Mouse (Mus musculus): ENCODE measurements around the gene N4bp2l2.

Gene N4bp2l2

GRCm38 (mm10) chr5:150595366-150596016 is 70.5 kb downstream of the N4bp2l2 start:
- DNase-seq = no peak

GRCm38 (mm10) chr5:150594649-150595339 is 71.2 kb downstream of the N4bp2l2 start:
- no peak for DNase-seq

GRCm38 (mm10) chr5:150593756-150594648 is 72.0 kb downstream of the N4bp2l2 start:
- DNase-seq = peak; percentile 61

- peak; percentile 48 for DNase-seq
Measured at GRCm38 (mm10) chr5:150592904-150593755, 72.9 kb downstream of the N4bp2l2 start.

GRCm38 (mm10) chr5:150592186-150592903 is 73.6 kb downstream of the N4bp2l2 start:
- no peak for DNase-seq

- no peak for DNase-seq
Measured at GRCm38 (mm10) chr5:150589945-150590344, 76.0 kb downstream of the N4bp2l2 start.

- DNase-seq = no peak
Measured at GRCm38 (mm10) chr5:150584337-150584729, 81.7 kb downstream of the N4bp2l2 start.

GRCm38 (mm10) chr5:150583622-150584336 is 82.2 kb downstream of the N4bp2l2 start:
- no peak for DNase-seq

GRCm38 (mm10) chr5:150583181-150583580 is 82.8 kb downstream of the N4bp2l2 start:
- no peak for DNase-seq

GRCm38 (mm10) chr5:150581180-150581579 is 84.8 kb downstream of the N4bp2l2 start:
- DNase-seq = no peak

GRCm38 (mm10) chr5:150578613-150579171 is 87.3 kb downstream of the N4bp2l2 start:
- no peak for DNase-seq

GRCm38 (mm10) chr5:150576832-150577231 is 89.2 kb downstream of the N4bp2l2 start:
- DNase-seq = no peak

- DNase-seq = no peak
Measured at GRCm38 (mm10) chr5:150574885-150575284, 91.1 kb downstream of the N4bp2l2 start.

- no peak for DNase-seq
Measured at GRCm38 (mm10) chr5:150574403-150574802, 91.6 kb downstream of the N4bp2l2 start.

- DNase-seq = no peak
Measured at GRCm38 (mm10) chr5:150570496-150571219, 95.3 kb downstream of the N4bp2l2 start.

GRCm38 (mm10) chr5:150566971-150567370 is 99.0 kb downstream of the N4bp2l2 start:
- DNase-seq = no peak

- DNase-seq = no peak
Measured at GRCm38 (mm10) chr5:150566226-150566625, 99.8 kb downstream of the N4bp2l2 start.

- DNase-seq = no peak
Measured at GRCm38 (mm10) chr5:150564426-150564825, 101.6 kb downstream of the N4bp2l2 start.

GRCm38 (mm10) chr5:150561783-150562182 is 104.2 kb downstream of the N4bp2l2 start:
- DNase-seq = no peak

- DNase-seq = no peak
Measured at GRCm38 (mm10) chr5:150561376-150561775, 104.6 kb downstream of the N4bp2l2 start.

All from cerebellum, adult 8-10 months (tissue).